Mouse (Mus musculus): Measurements from ENCODE around the gene Map9.
"Not testable (repeated sequence)": the region's sequence is repeated elsewhere in the genome, so short reads cannot be mapped to it uniquely, and the experiment has no call there.

Map9 gene

DNA sequence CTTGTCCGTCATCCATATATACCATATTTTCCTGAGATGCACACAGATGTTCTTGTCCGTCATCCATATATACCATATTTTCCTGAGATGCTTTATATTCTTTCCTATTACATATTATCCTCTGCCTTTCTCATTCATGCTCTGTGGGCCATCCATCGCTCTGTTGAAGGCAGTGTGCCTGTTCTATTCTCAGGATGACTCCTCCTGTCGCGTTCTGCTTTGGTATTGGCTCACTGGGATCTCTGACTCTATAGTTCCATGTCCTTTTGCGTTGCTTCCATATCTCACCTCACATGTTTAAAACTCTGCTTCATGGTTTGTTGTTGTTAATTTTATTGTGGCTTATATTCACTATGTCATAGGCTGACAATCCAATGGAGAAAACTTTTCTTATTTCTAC is 48.0 kb downstream of the Map9 start:
- in situ Hi-C loops (cut with MboI; ENCODE audit: unreplicated experiment in 2 of 2): no loop called here

DNA sequence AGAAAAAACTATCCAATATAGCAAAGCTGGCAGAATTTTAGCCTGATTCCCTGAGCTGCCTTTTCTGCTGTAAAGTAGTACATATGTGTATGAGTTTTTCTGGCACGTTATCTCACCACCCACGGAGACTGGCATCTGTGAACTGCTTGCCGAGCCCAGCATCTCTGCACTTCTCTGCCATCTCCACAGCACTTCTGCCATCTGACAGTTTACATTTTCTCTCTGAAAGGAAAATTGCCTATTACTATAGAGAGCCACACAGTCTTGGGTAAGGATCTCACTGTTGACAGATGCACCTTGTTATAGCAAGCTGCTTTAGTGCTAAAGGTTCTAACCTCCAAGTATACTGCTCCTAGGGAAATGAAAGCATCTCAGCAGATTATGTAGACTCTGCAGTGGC is 48.5 kb downstream of the Map9 start:
- in situ Hi-C loops (cut with MboI; ENCODE audit: unreplicated experiment in 2 of 2): no loop called here

DNA sequence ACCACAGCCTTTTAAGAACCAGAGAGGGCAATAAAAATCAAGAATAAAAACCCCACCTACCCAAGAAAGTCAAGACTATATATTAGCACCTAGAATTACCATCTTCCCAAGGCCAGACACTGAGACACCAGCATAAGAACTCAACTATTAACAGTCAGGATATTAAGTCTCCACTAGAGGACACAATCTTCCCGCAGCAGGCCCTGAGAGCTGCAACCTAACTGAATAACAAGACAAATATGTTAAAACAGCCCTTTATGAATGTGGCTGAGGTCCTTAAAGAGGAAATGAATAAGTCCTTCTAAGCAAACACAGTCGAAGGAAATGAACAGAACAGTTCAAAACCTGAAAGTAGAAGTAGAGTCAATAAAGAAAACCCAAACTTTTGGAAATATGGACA is 49.6 kb downstream of the Map9 start:
- in situ Hi-C loops (cut with MboI; ENCODE audit: unreplicated experiment in 2 of 2): no loop called here

DNA sequence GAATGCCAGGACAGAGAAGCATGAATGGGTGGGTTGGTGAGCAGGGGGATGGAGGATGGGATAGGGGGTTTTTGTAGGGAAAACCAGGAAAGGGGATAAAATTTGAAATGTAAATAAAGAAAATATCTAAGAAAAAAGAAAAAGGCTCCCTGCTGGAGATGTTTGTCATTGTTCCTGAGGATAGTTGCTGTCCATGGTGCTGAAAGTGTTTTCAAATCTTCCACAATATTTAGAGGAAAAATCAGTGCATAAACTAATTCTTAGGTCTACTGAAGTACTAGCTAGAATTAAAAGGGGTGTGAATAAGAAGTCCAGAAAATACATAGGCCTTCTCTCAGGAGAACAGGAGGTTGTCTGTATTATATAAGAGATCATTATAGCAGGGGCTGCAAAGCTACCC is 54.6 kb downstream of the Map9 start:
- in situ Hi-C loops (cut with MboI; ENCODE audit: unreplicated experiment in 2 of 2): no loop called here

DNA sequence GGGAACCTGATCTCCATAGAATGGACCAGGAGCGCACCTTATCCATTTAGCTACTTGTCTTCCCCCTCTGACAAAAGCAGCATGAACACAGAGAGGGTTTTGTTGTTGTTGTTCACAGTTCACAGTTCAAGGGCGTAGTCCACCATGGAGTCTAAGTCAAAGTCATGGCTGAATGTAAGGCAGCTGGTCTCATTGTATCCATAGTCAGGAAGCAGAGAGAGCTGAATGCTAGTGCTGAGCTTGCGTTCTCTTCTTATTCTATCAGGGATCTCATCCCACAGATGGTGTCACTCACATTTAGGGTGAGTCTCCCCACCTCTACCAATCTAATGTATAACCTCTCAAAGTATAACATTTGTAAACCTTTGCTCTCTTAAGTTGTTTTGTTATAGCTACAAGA is 60.1 kb downstream of the Map9 start:
- in situ Hi-C loops (cut with MboI; ENCODE audit: unreplicated experiment in 2 of 2): no loop called here

DNA sequence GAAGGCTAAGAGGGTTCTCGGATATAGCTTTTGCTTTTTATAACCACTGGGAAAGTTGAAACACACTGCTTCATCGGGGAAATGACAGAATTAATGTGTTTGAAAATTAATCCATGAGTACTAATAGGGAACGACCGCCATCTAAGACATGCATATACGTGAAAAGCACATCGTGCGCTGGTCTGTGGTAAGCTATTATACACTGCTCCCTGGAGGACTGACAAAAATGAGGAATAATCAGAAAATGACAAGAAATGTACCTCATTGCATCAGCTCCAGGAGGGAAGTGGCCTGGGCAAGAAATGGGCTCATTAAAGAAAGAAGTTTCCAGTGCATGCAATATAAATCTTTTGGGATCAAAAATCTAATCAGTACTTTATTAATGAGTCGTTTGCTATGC is 77.5 kb downstream of the Map9 start:
- in situ Hi-C loops (cut with MboI; ENCODE audit: unreplicated experiment in 2 of 2): no loop called here

DNA sequence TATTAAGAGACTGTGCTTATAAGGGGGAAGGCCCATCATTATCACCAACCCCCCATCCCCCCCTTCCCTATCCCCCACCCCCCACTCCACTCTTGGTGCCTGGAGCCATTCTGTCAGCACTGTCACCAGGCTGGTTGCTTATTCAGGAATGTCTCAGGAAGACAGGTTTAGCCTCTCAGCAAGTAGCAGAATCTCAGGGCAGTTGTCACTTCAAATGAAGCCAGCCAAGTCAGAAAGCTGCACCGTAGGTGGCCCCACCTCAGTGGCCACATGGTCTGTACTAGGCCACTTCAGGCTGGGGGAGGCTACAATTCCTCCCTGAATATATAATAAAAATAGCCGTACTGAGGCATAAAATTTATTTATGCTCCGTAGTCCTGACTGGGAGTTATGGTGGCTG is 83.1 kb downstream of the Map9 start:
- in situ Hi-C loops (cut with MboI; ENCODE audit: unreplicated experiment in 2 of 2): no loop called here

DNA sequence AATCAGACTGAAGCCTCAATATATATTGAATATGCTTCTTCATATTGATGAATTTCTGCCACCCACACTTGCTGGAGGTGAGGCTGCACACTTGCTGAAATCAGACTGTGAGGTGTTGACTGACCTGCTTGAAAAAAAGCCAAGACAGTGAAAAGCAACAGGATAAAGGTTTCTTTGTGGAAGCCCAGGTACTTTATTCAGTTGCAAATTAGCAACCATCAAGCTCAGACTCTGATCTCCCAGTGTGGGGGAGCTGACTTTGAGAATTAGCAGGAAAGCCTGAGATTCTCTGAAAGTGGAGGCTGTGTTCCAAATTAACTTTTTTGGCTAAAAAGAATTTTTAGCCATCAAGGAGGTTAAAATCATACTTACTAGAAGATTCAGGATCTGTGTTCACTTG is 83.8 kb downstream of the Map9 start:
- in situ Hi-C loops (cut with MboI; ENCODE audit: unreplicated experiment in 2 of 2): not testable (repeated sequence)
